ENCODE assay signal across 14 mouse cellular contexts in genomic region chr2:104561386-104561785, GRCm38 (mm10).
"Had no signal": no experiment of that assay in that cellular context is flagged by ENCODE, and none has a peak within 500 bp of the region (broad histone marks: within the 10 kb centered on the region; RNA-seq: fewer than 3 reads in every experiment).

No protein-coding gene starts in this region.

- ATAC-seq: liver, embryonic 12.5 days; midbrain, embryonic 16.5 days had no signal

- H3K36me3 ChIP-seq: limb, embryonic 15.5 days; liver, embryonic 12.5 days had no signal

- DNase-seq: kidney, adult 9 months; lung, embryonic 14.5 days; lung, postnatal 10 days; lung, postnatal 4 days; right cerebral cortex, adult 18-20 months; right cerebral cortex, postnatal 4 days; spleen, adult 18-20 months; thymus, postnatal 36 days had no signal

- H3K4me2 ChIP-seq: limb, embryonic 15.5 days; liver, embryonic 12.5 days; lung, embryonic 14.5 days; midbrain, embryonic 11.5 days had no signal

- H3K4me3 ChIP-seq: left cerebral cortex, adult 2 months; limb, embryonic 15.5 days; liver, embryonic 12.5 days; megakaryocyte, embryonic 14.5 days had no signal

- H3K27me3 ChIP-seq: limb, embryonic 15.5 days; liver, embryonic 12.5 days; megakaryocyte, embryonic 14.5 days had no signal
